Mouse (Mus musculus) frontal cortex, postnatal 14 days (tissue): ENCODE data around the gene Mrc2.
A peak's percentile ranks its signal among the peaks of the same experiment; 100 is the strongest.

ENCODE experiments used
- DNase-seq, 2 experiments: peaks; one replicate each; pipeline ENCODE4 v3.0.0; 2022; ENCODE audit warnings: low spot score in 2 of 2

Mrc2 gene

GRCm38 (mm10) chr11:105292124-105293071 is at the start of gene Mrc2:
Mrc2 (plus strand) TSS chr11:105292643.
- DNase-seq: no peak

- DNase-seq: no peak
Measured at GRCm38 (mm10) chr11:105246369-105246768, 46.1 kb upstream of the Mrc2 start.

- no peak for DNase-seq
Measured at GRCm38 (mm10) chr11:105246785-105247184, 45.7 kb upstream of the Mrc2 start.

GRCm38 (mm10) chr11:105247321-105247720 is 45.1 kb upstream of the Mrc2 start:
- no peak for DNase-seq

GRCm38 (mm10) chr11:105259733-105260132 is 32.7 kb upstream of the Mrc2 start:
- DNase-seq: no peak

- DNase-seq: no peak
Measured at GRCm38 (mm10) chr11:105261116-105261515, 31.3 kb upstream of the Mrc2 start.

- no peak for DNase-seq
Measured at GRCm38 (mm10) chr11:105261601-105262351, 30.7 kb upstream of the Mrc2 start.

- no peak for DNase-seq
Measured at GRCm38 (mm10) chr11:105264506-105264905, 27.9 kb upstream of the Mrc2 start.

- DNase-seq: no peak
Measured at GRCm38 (mm10) chr11:105264988-105265387, 27.5 kb upstream of the Mrc2 start.

- DNase-seq: peak in 1 of 2 experiments; percentile 26
Measured at GRCm38 (mm10) chr11:105270155-105270554, 22.3 kb upstream of the Mrc2 start.

GRCm38 (mm10) chr11:105280456-105280855 is 12.0 kb upstream of the Mrc2 start:
- DNase-seq: no peak

GRCm38 (mm10) chr11:105281291-105281690 is 11.2 kb upstream of the Mrc2 start:
- DNase-seq: no peak

- DNase-seq: no peak
Measured at GRCm38 (mm10) chr11:105281763-105282459, 10.5 kb upstream of the Mrc2 start.

- no peak for DNase-seq
Measured at GRCm38 (mm10) chr11:105282460-105282859, 10.0 kb upstream of the Mrc2 start.

- DNase-seq: no peak
Measured at GRCm38 (mm10) chr11:105283016-105283415, 9.4 kb upstream of the Mrc2 start.

GRCm38 (mm10) chr11:105285720-105286119 is 6.7 kb upstream of the Mrc2 start:
- no peak for DNase-seq

GRCm38 (mm10) chr11:105289403-105289802 is 3.0 kb upstream of the Mrc2 start:
- no peak for DNase-seq

- no peak for DNase-seq
Measured at GRCm38 (mm10) chr11:105291681-105292123, 741 bp upstream of the Mrc2 start.

- no peak for DNase-seq
Measured at GRCm38 (mm10) chr11:105293101-105293581, 698 bp downstream of the Mrc2 start.

- DNase-seq: no peak
Measured at GRCm38 (mm10) chr11:105293901-105294494, 1.6 kb downstream of the Mrc2 start.

GRCm38 (mm10) chr11:105296084-105296483 is 3.6 kb downstream of the Mrc2 start:
- no peak for DNase-seq
